Mouse (Mus musculus): Measurements from ENCODE around the gene Scarb1.

Gene Scarb1

DNA sequence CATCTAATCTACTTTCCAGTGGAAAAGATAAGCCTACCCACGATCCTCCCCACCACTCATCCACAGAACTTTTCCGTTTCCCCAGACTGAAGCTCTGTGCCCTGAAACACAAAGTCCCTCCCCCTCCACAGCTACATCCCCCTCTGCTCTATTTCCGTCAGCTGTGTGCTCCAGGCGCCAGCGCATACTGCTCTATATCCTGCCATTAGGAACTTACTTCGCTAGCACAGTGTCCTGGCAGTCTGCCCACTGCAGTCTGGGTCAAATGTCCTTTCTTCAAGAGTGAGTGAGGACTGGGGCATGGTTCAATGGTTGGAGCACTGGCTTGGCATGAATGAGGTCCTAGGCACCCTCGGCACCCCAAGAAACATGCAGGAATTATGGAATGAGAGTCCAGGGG is 23.0 kb upstream of the Scarb1 start:
- DNase-seq: peak; percentile 43

GRCm38 (mm10) chr5:125360981-125361510 is 20.2 kb upstream of the Scarb1 start:
- DNase-seq: no peak

GRCm38 (mm10) chr5:125360566-125360965 is 19.7 kb upstream of the Scarb1 start:
- DNase-seq: no peak

- peak; percentile 54 for DNase-seq
Measured at GRCm38 (mm10) chr5:125358270-125358608, 17.3 kb upstream of the Scarb1 start.

- DNase-seq: no peak
Measured at GRCm38 (mm10) chr5:125357543-125358269, 16.8 kb upstream of the Scarb1 start.

GRCm38 (mm10) chr5:125355650-125356049 is 14.8 kb upstream of the Scarb1 start:
- no peak for DNase-seq

DNA sequence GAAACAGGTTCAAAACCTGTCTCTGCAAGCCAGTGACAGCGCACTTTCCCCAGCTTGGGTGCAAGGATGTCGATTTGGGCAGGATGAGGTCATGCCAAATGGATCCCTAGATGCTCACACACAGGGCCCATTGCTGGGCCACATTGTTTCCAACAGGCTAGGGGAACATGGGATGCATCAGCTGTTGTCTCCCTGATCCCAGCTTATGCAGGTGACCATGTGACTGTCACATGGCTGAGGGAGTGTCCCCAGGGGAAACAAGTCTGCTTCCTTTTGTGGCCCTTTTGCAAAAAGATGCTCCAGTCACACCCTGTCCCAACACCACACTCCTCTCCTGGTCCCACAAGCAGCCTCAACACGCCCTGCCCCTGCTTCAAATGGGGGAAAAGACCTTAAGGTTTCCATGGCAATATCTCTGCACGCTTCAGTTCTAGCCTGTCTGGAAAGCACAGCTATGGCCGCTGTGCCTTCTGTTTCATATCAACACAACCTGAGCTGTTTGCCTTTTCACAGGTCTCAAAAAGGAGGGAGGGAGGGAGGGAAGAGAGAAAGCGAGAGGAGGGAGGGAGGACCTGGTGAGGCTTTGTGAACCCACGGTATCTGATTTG is 14.1 kb upstream of the Scarb1 start:
- DNase-seq: no peak

- DNase-seq: no peak
Measured at GRCm38 (mm10) chr5:125352781-125353294, 11.9 kb upstream of the Scarb1 start.

- DNase-seq: no peak
Measured at GRCm38 (mm10) chr5:125351939-125352338, 11.0 kb upstream of the Scarb1 start.

- no peak for DNase-seq
Measured at GRCm38 (mm10) chr5:125351057-125351456, 10.2 kb upstream of the Scarb1 start.

- no peak for DNase-seq
Measured at GRCm38 (mm10) chr5:125349391-125349790, 8.5 kb upstream of the Scarb1 start.

DNA sequence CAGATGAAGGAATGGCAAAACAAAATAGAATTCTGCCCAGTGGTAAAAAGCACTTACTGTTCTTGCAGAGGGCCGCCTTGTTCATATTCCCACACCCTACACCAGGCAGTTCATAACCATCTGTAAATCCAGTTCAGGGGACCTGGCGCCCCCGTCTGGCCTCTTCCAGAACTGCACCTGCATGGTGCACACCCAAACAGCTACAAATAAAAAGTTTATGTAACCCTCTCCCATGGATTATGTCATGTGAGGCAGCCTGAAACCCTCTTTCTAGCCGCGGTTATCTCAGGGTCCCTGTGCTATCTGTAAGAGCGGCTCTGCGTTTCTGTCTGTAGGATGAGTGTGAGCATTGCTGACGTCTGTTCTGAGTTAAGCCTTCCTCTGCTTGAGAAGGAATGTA is 7.6 kb upstream of the Scarb1 start:
- peak; percentile 70 for DNase-seq

GRCm38 (mm10) chr5:125348067-125348466 is 7.2 kb upstream of the Scarb1 start:
- DNase-seq: no peak

DNA sequence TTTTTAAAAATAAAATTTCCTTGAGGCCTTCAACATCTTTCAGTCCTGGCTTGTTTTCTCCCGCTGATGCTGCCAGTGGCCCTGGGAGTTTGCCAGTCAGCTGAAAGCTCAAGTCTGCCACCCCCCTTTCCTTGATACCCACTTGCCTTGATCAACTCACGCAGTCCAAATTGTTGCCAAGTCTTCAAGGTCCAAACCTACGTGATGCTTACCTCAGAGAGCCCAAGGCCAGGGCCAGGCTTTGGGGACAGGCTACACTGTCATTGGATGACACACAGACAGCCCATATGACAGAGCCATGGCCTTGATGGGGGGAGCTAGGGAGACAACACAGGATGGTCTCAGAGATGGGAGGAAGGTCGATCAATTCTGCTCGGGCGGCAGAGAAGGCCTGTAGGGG is 3.4 kb upstream of the Scarb1 start:
- DNase-seq: no peak

DNA sequence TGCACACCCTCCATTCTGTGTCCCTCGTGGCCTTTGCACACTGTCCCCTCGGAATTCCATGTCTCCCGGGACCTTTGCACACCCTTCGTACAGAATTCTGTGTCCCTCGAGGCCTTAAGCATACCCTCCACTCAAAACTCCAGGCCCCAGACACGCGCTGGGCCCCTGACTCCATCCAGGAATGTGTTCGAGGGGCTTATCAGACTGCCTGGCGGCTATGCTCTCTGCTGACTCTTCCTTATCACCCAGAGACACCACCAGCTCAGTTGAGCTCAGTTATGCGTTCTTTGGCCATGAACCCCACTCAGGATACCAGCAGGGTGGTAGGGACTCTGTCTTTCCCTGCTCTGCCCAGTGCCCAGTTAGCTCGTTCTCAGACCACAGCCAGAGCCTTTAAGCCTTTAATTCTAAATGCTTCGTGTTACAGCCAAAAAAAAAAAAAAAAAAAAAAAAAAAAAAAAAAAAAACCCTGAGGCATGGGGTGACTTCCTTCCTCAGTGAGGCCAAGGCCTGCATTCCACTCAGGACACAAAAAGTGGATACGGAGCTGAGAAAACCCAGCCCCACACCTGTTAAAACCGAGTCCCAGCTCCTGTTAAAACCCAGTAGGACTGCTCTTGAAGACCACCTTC is 681 bp upstream of the Scarb1 start:
- no peak for DNase-seq

- no peak for DNase-seq
Measured at GRCm38 (mm10) chr5:125339851-125340531, 903 bp downstream of the Scarb1 start.

DNA sequence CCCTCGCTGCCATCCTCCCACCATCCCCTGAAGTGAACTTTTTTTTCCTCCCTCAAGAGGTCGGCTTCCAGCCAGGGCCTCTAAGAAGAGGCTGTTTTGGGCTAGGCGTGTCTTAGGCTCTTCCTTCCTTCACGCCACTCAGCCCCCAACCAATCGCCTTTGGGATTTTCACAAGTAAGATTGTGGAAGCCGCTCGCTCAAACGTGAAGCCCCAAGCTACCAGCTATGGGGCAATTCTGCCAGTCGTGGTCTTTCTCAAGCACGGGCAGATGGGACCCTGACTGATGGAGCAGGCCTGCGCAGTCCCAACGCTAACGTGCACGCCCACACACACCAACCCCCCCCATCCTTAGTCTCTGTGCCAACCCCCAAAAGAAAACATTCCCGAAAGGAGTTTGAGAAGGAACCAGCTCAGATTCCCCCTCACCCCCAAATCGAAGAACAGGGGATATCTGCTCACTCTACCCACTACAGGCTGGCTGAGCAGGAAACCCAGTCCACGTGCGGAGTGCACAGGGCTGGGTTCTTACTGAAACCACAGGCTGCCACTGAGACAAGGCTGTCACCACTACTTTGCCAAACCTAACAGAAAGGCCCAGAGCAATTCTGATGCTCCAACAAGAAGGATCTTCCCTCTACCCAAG is 1.7 kb downstream of the Scarb1 start:
- DNase-seq: peak; percentile 37

- DNase-seq: no peak
Measured at GRCm38 (mm10) chr5:125337526-125337925, 3.4 kb downstream of the Scarb1 start.

GRCm38 (mm10) chr5:125337012-125337411 is 3.9 kb downstream of the Scarb1 start:
- no peak for DNase-seq

DNA sequence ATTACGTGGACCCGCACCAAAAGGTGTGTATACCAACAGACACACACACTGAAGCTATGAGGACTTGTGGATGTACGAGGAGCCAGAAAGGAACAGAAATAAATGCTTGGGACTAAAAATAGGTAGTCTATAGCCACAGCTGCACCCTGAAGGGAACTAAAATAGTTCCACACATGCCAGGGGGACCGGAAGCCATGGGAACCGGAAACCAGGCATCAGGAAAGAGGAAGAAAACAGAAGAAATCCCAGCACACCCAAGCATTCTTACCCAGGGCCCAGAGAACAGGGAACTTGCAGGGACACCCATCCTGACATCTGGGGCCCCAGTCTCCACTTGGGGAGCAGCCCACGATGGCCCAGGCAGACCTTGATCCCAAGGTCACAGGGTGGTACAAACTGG is 7.9 kb downstream of the Scarb1 start:
- no peak for DNase-seq

GRCm38 (mm10) chr5:125332333-125332732 is 8.6 kb downstream of the Scarb1 start:
- no peak for DNase-seq

- no peak for DNase-seq
Measured at GRCm38 (mm10) chr5:125331811-125332210, 9.1 kb downstream of the Scarb1 start.

DNA sequence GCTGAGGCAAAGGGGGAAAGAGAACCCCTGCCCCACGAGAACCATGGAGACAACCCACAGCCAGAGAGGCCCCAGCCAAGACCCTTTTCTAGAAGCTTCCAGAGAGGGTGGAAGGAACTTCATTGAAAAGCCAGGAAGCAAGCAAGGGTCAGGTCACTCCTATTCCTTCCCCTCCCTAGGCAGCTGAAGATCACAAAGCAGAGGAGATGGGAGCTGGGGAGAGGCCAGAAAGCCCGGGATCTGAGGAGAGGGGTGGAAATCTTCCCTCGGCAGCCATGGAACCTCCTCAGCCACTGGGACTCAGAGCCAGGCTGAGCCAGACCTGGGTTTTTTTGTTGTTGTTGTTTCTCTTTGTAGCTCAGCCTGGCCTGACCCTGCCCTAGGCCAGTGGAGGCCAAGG is 9.8 kb downstream of the Scarb1 start:
- DNase-seq: no peak
